Mouse (Mus musculus) MEL (cell line): ENCODE measurements around the gene Purb. TPM values are rescaled to one million over a fixed set of nuclear protein-coding genes. Genes with fewer than 3 reads are reported as not detected.

Source experiments
- DNase-seq: peaks from one replicate; pipeline ENCODE4 v3.0.0; 2011; ENCODE audit warnings: low read depth, low spot score
- H3K27ac ChIP-seq: 2 replicates; pipeline ENCODE4 v1.5.1; 2012; ENCODE audit warnings: low read depth, mild to moderate bottlenecking, control low read depth, low read length, moderate library complexity; ENCODE audit not compliant: control insufficient read depth
- H3K27me3 ChIP-seq, 2 experiments: fragments of 150-350 bp in 1 of 2; sonication (generic) in 1 of 2; 2 replicates each; pipeline ENCODE4 v1.6.1; 2012; ENCODE audit warnings: low read length in 2 of 2, mild to moderate bottlenecking in 2 of 2, improper control_type of control experiment in 1 of 2, moderate library complexity in 1 of 2; ENCODE audit not compliant: insufficient read depth in 2 of 2, control insufficient read depth in 1 of 2
- H3K36me3 ChIP-seq, 2 experiments: 2 replicates each; pipeline ENCODE4 v1.6.1; 2012 to 2014; ENCODE audit warnings: low read length in 2 of 2, improper control_type of control experiment in 1 of 2, inconsistent platforms in 1 of 2, mild to moderate bottlenecking in 1 of 2; ENCODE audit not compliant: insufficient read depth in 2 of 2, control insufficient read depth in 1 of 2
- H3K4me1 ChIP-seq, 2 experiments: fragments of 150-350 bp in 1 of 2; sonication (generic) in 1 of 2; 2 replicates each; pipeline ENCODE4 v1.6.1; 2012; ENCODE audit warnings: low read length in 2 of 2, improper control_type of control experiment in 1 of 2, mild to moderate bottlenecking in 1 of 2; ENCODE audit not compliant: insufficient read depth in 2 of 2, control insufficient read depth in 1 of 2
- H3K4me3 ChIP-seq, 2 experiments: fragments of 150-350 bp in 1 of 2; sonication (generic) in 1 of 2; 2 replicates each; pipeline ENCODE4 v1.5.1; 2012; ENCODE audit warnings: low read depth in 2 of 2, low read length in 2 of 2, mild to moderate bottlenecking in 2 of 2, moderate library complexity in 2 of 2, control low read depth in 1 of 2, improper control_type of control experiment in 1 of 2; ENCODE audit not compliant: control insufficient read depth in 1 of 2, insufficient read depth in 1 of 2
- H3K79me2 ChIP-seq: 2 replicates; pipeline ENCODE4 v1.6.1; 2012; ENCODE audit warnings: mild to moderate bottlenecking, low read length, moderate library complexity; ENCODE audit not compliant: control insufficient read depth, poor library complexity, insufficient read depth
- H3K9ac ChIP-seq: 2 replicates; pipeline ENCODE4 v1.6.1; 2012; ENCODE audit warnings: low read depth, mild to moderate bottlenecking, control low read depth, low read length, moderate library complexity; ENCODE audit not compliant: control insufficient read depth, poor library complexity, severe bottlenecking
- H3K9me3 ChIP-seq: fragments of 150-350 bp; sonication (generic); replicated peaks from 2 replicates; pipeline ENCODE4 v1.6.1; 2012; ENCODE audit warnings: mild to moderate bottlenecking, low read length, improper control_type of control experiment, moderate library complexity; ENCODE audit not compliant: insufficient read depth
- CTCF ChIP-seq, 3 experiments: IDR thresholded peaks in 2 of 3; conservative IDR thresholded peaks in 1 of 3; 2 replicates each; pipeline ENCODE4 v1.5.1; 2011 to 2012; ENCODE audit warnings: low read length in 3 of 3, low read depth in 2 of 3, mild to moderate bottlenecking in 2 of 3, improper control_type of control experiment in 1 of 3, inconsistent platforms in 1 of 3, mixed read lengths in 1 of 3, moderate library complexity in 1 of 3; ENCODE audit not compliant: control insufficient read depth in 1 of 3, insufficient read depth in 1 of 3, poor library complexity in 1 of 3, severe bottlenecking in 1 of 3
- E2F4 ChIP-seq: IDR thresholded peaks from 2 replicates; pipeline ENCODE4 v1.6.1; 2011; ENCODE audit warnings: low read depth, low read length, improper control_type of control experiment, borderline replicate concordance
- GABPA ChIP-seq: IDR thresholded peaks from 2 replicates; pipeline ENCODE4 v1.6.1; 2012; ENCODE audit warnings: low read depth, mild to moderate bottlenecking, inconsistent platforms, low read length, improper control_type of control experiment, moderate library complexity
- HCFC1 ChIP-seq: IDR thresholded peaks from 2 replicates; pipeline ENCODE4 v1.6.1; 2012; ENCODE audit warnings: low read depth, mild to moderate bottlenecking, inconsistent platforms, low read length, improper control_type of control experiment, moderate library complexity
- JUND ChIP-seq: IDR thresholded peaks from 2 replicates; pipeline ENCODE4 v1.6.1; 2011; ENCODE audit warnings: low read depth, mild to moderate bottlenecking, improper control_type of control experiment, low read length
- KAT2A ChIP-seq: conservative IDR thresholded peaks from 2 replicates; pipeline ENCODE4 v1.6.1; 2012; ENCODE audit warnings: low read depth, low read length, improper control_type of control experiment, inconsistent platforms
- MAFK ChIP-seq: IDR thresholded peaks from 2 replicates; pipeline ENCODE4 v1.6.1; 2011; ENCODE audit warnings: low read depth, mild to moderate bottlenecking, low read length, improper control_type of control experiment, borderline replicate concordance
- MAX ChIP-seq: IDR thresholded peaks from 2 replicates; pipeline ENCODE4 v1.6.1; 2011; ENCODE audit warnings: low read length, improper control_type of control experiment
- MAZ ChIP-seq: IDR thresholded peaks from 2 replicates; pipeline ENCODE4 v1.6.1; 2012; ENCODE audit warnings: low read depth, mild to moderate bottlenecking, inconsistent platforms, low read length, improper control_type of control experiment
- MXI1 ChIP-seq: IDR thresholded peaks from 2 replicates; pipeline ENCODE4 v1.6.1; 2011; ENCODE audit warnings: mild to moderate bottlenecking, low read depth, low read length, improper control_type of control experiment
- MYB ChIP-seq: IDR thresholded peaks from 2 replicates; pipeline ENCODE4 v1.6.1; 2011; ENCODE audit warnings: mild to moderate bottlenecking, low read depth, low read length, improper control_type of control experiment
- POLR2A ChIP-seq, 2 experiments: IDR thresholded peaks; 2 replicates each; pipeline ENCODE4 v1.6.1; 2011 to 2012; ENCODE audit warnings: low read length in 2 of 2, mild to moderate bottlenecking in 2 of 2, control low read depth in 1 of 2, improper control_type of control experiment in 1 of 2, low read depth in 1 of 2, moderate library complexity in 1 of 2; ENCODE audit not compliant: control insufficient read depth in 1 of 2, insufficient read depth in 1 of 2, poor library complexity in 1 of 2
- POLR2AphosphoS2 ChIP-seq: IDR thresholded peaks from 2 replicates; pipeline ENCODE4 v1.6.1; 2011; ENCODE audit warnings: low read length, improper control_type of control experiment
- POLR2AphosphoS5 ChIP-seq: IDR thresholded peaks from 2 replicates; pipeline ENCODE4 v1.6.1; 2012; ENCODE audit warnings: low read depth, borderline replicate concordance, mild to moderate bottlenecking, inconsistent platforms, low read length, moderate library complexity, mixed read lengths
- RAD21 ChIP-seq: IDR thresholded peaks from 2 replicates; pipeline ENCODE4 v1.6.1; 2011; ENCODE audit warnings: mild to moderate bottlenecking, low read depth, low read length, improper control_type of control experiment
- SIN3A ChIP-seq: IDR thresholded peaks from 2 replicates; pipeline ENCODE4 v1.6.1; 2012; ENCODE audit warnings: low read length, improper control_type of control experiment, inconsistent platforms
- TAL1 ChIP-seq: IDR thresholded peaks from 2 replicates; pipeline ENCODE4 v1.6.1; 2012; ENCODE audit warnings: mild to moderate bottlenecking, inconsistent platforms, low read length, moderate library complexity, mixed read lengths
- TBP ChIP-seq: IDR thresholded peaks from 2 replicates; pipeline ENCODE4 v1.8.0; 2011; ENCODE audit warnings: low read depth, low read length, improper control_type of control experiment
- TCF12 ChIP-seq: IDR thresholded peaks from 2 replicates; pipeline ENCODE4 v1.6.1; 2014; ENCODE audit warnings: low read depth, mild to moderate bottlenecking, inconsistent platforms, low read length, improper control_type of control experiment, moderate library complexity
- USF2 ChIP-seq, 2 experiments: IDR thresholded peaks; 2 replicates each; pipeline ENCODE4 v1.6.1; 2011 to 2012; ENCODE audit warnings: improper control_type of control experiment in 2 of 2, low read length in 2 of 2, borderline replicate concordance in 1 of 2, inconsistent platforms in 1 of 2, low read depth in 1 of 2, mild to moderate bottlenecking in 1 of 2; ENCODE audit not compliant: insufficient read depth in 1 of 2
- ZC3H11A ChIP-seq: IDR thresholded peaks from 2 replicates; pipeline ENCODE4 v1.6.1; 2012; ENCODE audit warnings: low read depth, mild to moderate bottlenecking, inconsistent platforms, low read length, improper control_type of control experiment
- ZMIZ1 ChIP-seq: IDR thresholded peaks from 2 replicates; pipeline ENCODE4 v1.6.1; 2012; ENCODE audit warnings: low read depth, mild to moderate bottlenecking, inconsistent platforms, low read length, improper control_type of control experiment, moderate library complexity
- ZNF384 ChIP-seq: IDR thresholded peaks from 2 replicates; pipeline ENCODE4 v1.6.1; 2012; ENCODE audit warnings: low read depth, mild to moderate bottlenecking, inconsistent platforms, low read length, improper control_type of control experiment
- polyA plus RNA-seq, 2 experiments: library from polyadenylated mRNA; stranded (reverse) in 1 of 2; unstranded in 1 of 2; fragments of >175 nt in 1 of 2; fragments of >200 nt in 1 of 2; gene quantifications; 2 replicates each; pipeline versions ENCODE4 v1.2.1 to v1.2.4; 2012; ENCODE audit warnings: low replicate concordance in 2 of 2, low read depth in 1 of 2; ENCODE audit not compliant: insufficient read length in 2 of 2, insufficient read depth in 1 of 2, missing spikeins in 1 of 2
- total RNA-seq: library from RNA; depleted of rRNA; stranded (reverse); fragments of 300-350 nt; gene quantifications from 2 replicates; pipeline ENCODE4 v1.2.3, GENCODE M21; 2012

The Purb gene
- total and polyA plus RNA-seq, 3 experiments: 23.1 to 33.9 (median 32.7) TPM

DNA sequence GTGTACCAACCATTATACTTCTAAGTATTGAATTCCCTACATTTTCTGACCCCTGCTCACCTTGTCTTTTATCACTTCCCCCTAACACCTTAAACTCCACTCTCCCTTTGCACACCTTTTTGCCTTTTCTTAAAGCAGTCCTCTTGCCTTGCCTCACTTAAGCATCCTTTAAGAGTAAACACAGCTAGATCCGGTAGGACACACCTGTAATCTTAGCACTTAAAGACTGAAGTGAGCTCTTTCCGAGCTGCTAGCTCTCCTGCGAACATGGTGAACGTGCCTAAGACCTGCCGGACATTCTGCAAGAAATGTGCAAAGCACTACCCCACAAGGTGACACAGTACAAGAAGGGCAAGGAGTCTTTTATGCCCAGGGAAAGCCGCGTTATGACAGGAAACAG lies 29.8 kb downstream of the Purb start:
- no peak for DNase-seq
- H3K4me3 ChIP-seq: no peak overlapping the region
- peaks cover 1 to 11% of the 10 kb centered on the region in 2 experiments; a peak in 3 of 4 replicates for H3K36me3 ChIP-seq
- peaks cover 5 to 7% of the 10 kb centered on the region in 2 experiments; a peak in 2 of 4 replicates for H3K4me1 ChIP-seq
- no peak overlapping the region for H3K27ac ChIP-seq
- no peak overlapping the region for H3K9ac ChIP-seq
- TF ChIP-seq HCFC1 (no peak), MXI1 (0 out of 2 replicates have a peak, but pooled peaks have one; percentile 25)
- no peaks in the 10 kb centered on the region for H3K27me3 ChIP-seq
- peaks cover 2% of the 10 kb centered on the region for H3K79me2 ChIP-seq
- H3K9me3 ChIP-seq: no peaks in the 10 kb centered on the region

DNA sequence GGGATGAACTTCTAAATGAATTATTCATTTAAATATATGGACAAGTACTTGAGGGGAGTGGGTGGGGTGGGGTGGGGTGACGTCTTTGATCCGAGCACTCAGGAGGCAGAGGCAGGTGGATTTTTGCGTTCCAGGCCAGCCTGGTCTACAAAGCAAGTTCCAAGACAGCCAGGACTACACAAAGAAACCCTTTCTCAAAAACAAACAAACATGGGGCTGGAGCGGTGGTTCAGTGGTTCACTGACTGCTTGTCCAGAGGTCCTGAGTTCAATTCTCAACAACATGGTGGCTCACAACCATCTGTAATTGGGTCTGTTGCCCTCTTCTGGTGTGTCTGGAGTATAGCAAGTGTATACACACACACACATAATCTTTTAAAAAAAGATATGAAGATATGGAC lies 30.3 kb downstream of the Purb start:
- H3K27me3 ChIP-seq: no peaks in the 10 kb centered on the region
- H3K4me3 ChIP-seq: peak overlapping the region in 1 of 2 experiments; percentile 39; a peak in 2 of 4 replicates
- no peak for TF ChIP-seq ZNF384
- 0 out of 2 replicates have a peak, but pooled peaks have one; percentile 12 for TF ChIP-seq TCF12
- no peak for TF ChIP-seq GABPA
- TF ChIP-seq CTCF (IDR thresholded peaks at IDR 0.05 in 2 of 3, conservative IDR thresholded peaks at IDR 0.05 in 1 of 3; ENCODE audit: control insufficient read depth in 1 of 3, insufficient read depth in 1 of 3, low read depth in 2 of 3, low read length in 3 of 3, poor library complexity in 1 of 3, severe bottlenecking in 1 of 3): peak in 1 of 3 experiments; percentile 26; a peak in 2 of 6 replicates
- peak; percentile 28 for DNase-seq
- peak overlapping the region; percentile 65; the same call in 1 of the 2 replicates for H3K9ac ChIP-seq
- no peak overlapping the region; the same call in 1 of the 2 replicates for H3K27ac ChIP-seq
- no peaks in the 10 kb centered on the region for H3K9me3 ChIP-seq
- peaks cover 5 to 7% of the 10 kb centered on the region in 2 experiments; a peak in 2 of 4 replicates for H3K4me1 ChIP-seq
- H3K36me3 ChIP-seq: peaks cover 4 to 11% of the 10 kb centered on the region in 2 experiments
- peaks cover 2% of the 10 kb centered on the region for H3K79me2 ChIP-seq

DNA sequence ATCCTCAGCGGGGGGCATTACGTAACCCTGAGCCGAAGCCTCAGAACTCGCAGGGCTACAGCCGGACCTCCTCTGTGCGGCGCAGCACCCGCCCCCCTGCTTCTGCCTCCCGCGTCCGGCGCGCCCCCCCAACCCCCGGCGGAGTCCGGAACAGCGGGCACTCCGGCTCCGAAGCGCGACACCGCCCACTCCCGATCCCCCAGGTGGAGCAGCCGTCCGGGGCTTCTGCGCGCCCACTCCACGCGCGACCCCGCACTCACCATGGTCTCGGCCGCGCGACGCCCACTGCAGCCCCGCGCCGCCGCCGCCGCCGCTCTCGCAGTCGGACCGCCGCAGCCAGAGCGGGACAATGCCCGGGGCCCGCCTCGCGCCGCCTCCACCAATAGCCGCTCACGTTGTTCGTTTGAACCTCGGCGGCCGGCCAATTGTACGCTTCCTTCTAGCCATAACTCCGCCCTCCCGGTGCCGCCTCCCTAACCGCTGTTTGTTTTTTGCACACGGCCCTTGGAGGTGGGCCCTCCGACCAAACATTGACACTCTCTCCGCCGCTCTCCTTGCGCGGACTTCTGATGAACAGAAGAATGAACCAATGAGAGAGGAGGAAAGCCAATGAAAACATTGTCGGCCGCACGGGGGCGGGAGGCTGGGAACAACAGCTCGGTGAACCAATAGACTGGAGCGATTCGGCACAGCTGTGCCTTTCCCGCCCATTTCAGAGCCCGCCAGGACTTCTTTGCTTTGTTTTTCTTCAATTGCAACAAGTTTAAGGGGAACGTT lies 31.5 kb downstream of the Purb start, which contains the start of gene H2afv:
Gene H2afv (minus strand): TSS at position 367 of the 777 bp plus-strand sequence.
- peaks cover 4 to 11% of the 10 kb centered on the region in 2 experiments for H3K36me3 ChIP-seq
- no peaks in the 10 kb centered on the region for H3K27me3 ChIP-seq
- H3K4me3 ChIP-seq: peak within 1 kb of the TSS; percentile 78 to 91
- DNase-seq: peak; percentile 100
- H3K4me1 ChIP-seq: peaks cover 5 to 7% of the 10 kb centered on the region in 2 experiments; a peak in 2 of 4 replicates
- H3K27ac ChIP-seq: peak within 1 kb of the TSS; percentile 76
- H3K79me2 ChIP-seq: peaks cover 2% of the 10 kb centered on the region
- H3K9me3 ChIP-seq: no peaks in the 10 kb centered on the region
- peak within 1 kb of the TSS; percentile 91 for H3K9ac ChIP-seq
- peak; percentile 55; the same call in 1 of the 2 replicates for TF ChIP-seq MYB
- TF ChIP-seq TAL1: no peak
- no peak for TF ChIP-seq POLR2AphosphoS2
- TF ChIP-seq SIN3A: peak; percentile 100
- no peak for TF ChIP-seq RAD21
- peak; percentile 27 to 80; a peak in 3 of 4 replicates for TF ChIP-seq POLR2A (IDR thresholded peaks at IDR 0.05; ENCODE audit: control insufficient read depth in 1 of 2, insufficient read depth in 1 of 2, low read depth in 1 of 2, low read length in 2 of 2, poor library complexity in 1 of 2)
- TF ChIP-seq MAFK: no peak
- peak; percentile 67; the same call in 1 of the 2 replicates for TF ChIP-seq ZMIZ1
- peak; percentile 86 for TF ChIP-seq MAX
- TF ChIP-seq MAZ: peak; percentile 88; the same call in 1 of the 2 replicates
- peak; percentile 63 for TF ChIP-seq MXI1
- TF ChIP-seq POLR2AphosphoS5: no peak
- TF ChIP-seq GABPA: no peak
- peak; percentile 98 for TF ChIP-seq E2F4
- TF ChIP-seq ZC3H11A: no peak
- TF ChIP-seq JUND: no peak
- TF ChIP-seq TBP: peak; percentile 74
- TF ChIP-seq HCFC1: peak; percentile 80
- no peak for TF ChIP-seq USF2 (IDR thresholded peaks at IDR 0.05; ENCODE audit: borderline replicate concordance in 1 of 2, insufficient read depth in 1 of 2, low read depth in 1 of 2, low read length in 2 of 2)
- TF ChIP-seq ZNF384: no peak
- peak; percentile 47 for TF ChIP-seq KAT2A
